Mouse (Mus musculus) left cerebral cortex, postnatal 25 days (tissue): ENCODE data around the gene Ly6g5c. TPM values are rescaled to one million over a fixed set of nuclear protein-coding genes. Genes with fewer than 3 reads are reported as not detected.

Experiments used
- DNase-seq, 2 experiments: peaks; one replicate each; pipeline ENCODE4 v3.0.0; 2022; ENCODE audit warnings: low spot score in 2 of 2, mixed read lengths in 1 of 2
- intact Hi-C: fragments of 180-260 bp; cut with DNase I; formaldehyde crosslinking; loops from one replicate; pipeline ENCODE4 v1.15.1; 2025
- total RNA-seq, 2 experiments: library from RNA; stranded (reverse); gene quantifications; 2 replicates each; pipeline ENCODE4 v1.2.3; 2021

Gene Ly6g5c
- total RNA-seq, 2 experiments from 2014 or later: not detected

DNA sequence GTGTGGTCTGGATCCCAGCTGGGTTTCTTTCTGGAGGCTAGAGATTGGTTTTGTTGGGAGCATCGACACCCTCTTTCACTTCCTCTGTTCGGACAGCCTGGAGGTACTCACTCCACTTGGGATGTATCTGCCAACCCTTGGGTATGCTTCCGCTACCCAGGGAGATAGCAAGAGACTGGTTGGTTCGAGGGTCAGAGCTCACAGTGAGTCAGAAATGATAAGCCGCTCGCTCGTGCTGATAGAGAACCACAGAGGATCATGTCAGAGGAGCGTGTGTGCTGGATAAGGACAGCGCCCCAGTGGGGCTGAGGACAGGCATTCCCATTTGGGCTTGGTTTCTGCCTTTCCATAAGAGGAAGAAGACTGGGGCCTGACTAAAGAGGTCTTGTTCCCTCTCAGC is 28.3 kb upstream of the Ly6g5c start:
- no peak for DNase-seq
- intact Hi-C loops: no loop called here

GRCm38 (mm10) chr17:35080248-35080647 is 27.8 kb upstream of the Ly6g5c start:
- intact Hi-C loops: no loop called here
- no peak for DNase-seq

- DNase-seq: no peak
- intact Hi-C loops: no loop called here
These were observed 27.4 kb upstream of the Ly6g5c start for GRCm38 (mm10) chr17:35080710-35081109.

- no peak for DNase-seq
- intact Hi-C loops: no loop called here
These were observed 25.1 kb upstream of the Ly6g5c start for GRCm38 (mm10) chr17:35082841-35083576.

DNA sequence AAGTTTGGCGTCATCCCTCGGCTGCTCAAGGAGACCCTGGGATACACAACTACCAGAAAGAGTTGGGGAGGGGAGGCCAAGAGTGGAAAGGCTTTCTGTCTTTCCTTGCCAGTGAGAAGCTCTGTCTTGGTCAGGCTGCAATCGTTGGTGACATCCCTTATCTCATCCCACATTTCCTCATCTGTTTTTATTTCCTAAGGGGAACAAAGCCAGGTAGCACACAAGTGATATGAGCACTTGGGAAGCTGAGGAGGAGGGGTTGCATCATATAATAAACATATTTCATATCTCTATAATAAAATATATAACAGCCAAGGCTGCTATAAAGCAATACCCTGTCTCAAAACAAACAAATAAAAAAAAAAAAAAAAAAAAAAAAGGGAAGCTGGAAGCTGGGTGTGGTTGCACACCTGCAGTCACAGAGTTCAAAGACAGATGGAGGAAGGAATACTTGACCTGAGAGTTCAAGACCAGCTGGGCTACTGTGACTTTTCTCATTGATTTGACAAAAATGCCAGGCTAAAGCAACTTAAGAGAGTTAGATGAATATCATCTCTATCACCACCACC is 24.1 kb upstream of the Ly6g5c start:
- intact Hi-C loops: no loop called here
- DNase-seq: no peak

GRCm38 (mm10) chr17:35085208-35085865 is 22.7 kb upstream of the Ly6g5c start, which contains the start of gene Ly6g6f:
Gene Ly6g6f, minus strand, starts transcription at chr17:35085610.
- intact Hi-C loops: no loop called here
- no peak for DNase-seq

- no peak for DNase-seq
- intact Hi-C loops: no loop called here
These were observed 19.9 kb upstream of the Ly6g5c start for GRCm38 (mm10) chr17:35088151-35088550.

GRCm38 (mm10) chr17:35088825-35089644 is 19.0 kb upstream of the Ly6g5c start, which contains the start of gene Abhd16a:
Gene Abhd16a, plus strand, starts transcription at chr17:35089263.
- peak; percentile 97 to 98 for DNase-seq
- intact Hi-C loops: no loop called here

- intact Hi-C loops: no loop called here
- no peak for DNase-seq
These were observed 17.7 kb upstream of the Ly6g5c start for GRCm38 (mm10) chr17:35090166-35090932.

- intact Hi-C loops: no loop called here
- no peak for DNase-seq
These were observed 15.5 kb upstream of the Ly6g5c start for GRCm38 (mm10) chr17:35092403-35093198.

DNA sequence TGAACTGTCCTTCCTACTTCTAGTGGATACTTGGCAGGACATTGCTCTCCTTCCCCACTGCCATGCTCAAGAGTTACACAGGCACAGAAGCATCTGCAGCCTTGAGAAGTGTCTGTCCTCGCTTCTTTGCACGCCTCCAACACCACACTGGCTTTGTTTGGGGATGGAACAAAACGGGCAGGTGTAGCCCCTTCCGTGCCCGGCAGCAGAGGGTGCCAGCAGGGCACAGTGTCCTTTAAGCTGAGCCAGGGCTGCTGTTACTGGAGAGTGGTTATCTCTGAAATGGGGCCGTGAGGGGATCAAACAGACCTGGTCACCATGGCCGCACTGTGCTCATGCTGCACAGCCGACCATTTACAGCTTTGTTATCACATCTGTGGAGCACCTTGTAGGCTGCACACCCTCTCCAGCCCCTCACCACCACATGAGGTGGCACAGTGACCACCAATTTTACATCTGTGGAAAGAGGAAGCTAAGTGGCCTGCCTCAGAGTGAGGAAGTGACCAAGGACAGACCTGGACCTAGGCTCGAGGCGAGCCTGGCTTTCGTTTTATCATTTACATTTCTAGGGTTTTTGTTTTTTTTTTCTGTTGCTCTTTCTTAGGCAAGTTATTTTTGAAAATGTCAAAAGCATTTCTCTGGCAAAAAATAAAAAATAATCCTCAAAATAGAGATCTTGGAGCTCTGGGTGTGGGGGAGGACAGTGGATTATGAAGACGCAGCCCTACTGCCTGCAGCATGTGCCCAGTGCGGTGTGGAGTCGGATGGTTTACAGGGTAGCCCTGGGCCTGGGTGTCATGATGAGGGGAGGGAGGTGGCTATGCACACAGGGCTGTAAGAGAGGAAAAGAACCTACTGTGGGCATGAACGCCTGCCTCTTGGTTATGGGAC is 13.4 kb upstream of the Ly6g5c start:
- intact Hi-C loops: no loop called here
- peak in 1 of 2 experiments; percentile 63 for DNase-seq

DNA sequence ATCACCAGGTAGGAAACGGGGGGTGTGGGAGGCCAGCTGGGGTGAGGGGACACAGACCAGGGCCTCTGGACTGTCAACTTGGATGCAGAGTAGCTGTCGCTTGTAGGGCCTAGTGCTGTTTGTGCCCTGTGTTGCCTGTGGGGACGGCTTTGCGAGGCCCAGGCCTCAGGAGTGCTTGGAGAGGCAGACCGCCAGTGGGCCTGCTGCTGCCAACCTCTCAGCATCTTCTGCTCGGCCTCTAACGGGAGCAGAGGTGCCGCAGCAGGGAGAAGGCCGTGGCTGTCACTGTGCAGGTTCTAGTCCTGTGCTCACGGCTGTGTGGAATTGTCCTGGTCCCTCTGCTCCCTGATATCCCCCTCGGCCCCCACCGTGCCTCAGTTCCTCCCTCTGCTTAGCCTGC is 11.5 kb upstream of the Ly6g5c start:
- DNase-seq: no peak

DNA sequence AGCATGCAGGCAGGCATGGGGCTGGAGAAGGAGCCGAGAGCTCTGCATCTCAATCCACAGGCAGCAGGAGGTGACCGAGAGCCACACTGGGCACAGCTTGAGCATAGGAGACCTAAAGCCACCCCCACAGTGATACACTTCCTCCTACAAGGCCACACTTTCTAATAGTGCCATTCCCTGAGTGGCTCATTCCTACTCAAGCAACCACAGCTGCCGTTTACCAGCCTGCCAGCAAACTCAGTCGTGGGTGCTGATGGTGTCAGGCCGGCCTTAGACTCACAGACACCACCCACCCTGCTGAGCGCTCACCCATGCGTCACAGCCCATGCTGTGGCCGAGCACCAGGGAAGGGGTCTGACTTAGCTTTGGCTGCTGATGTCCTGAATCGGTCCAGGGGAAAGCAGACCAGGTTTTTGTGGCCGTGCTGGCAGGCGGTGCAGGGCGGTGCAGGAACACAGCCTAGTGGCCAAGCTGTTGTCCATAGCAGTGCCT is 10.9 kb upstream of the Ly6g5c start:
- DNase-seq: peak; percentile 41 to 82
- intact Hi-C loops: no loop called here

More for the DNA sequence above, 11.5 kb upstream of the Ly6g5c start:
- intact Hi-C loops: no loop called here

- no peak for DNase-seq
- intact Hi-C loops: no loop called here
These were observed 7.8 kb upstream of the Ly6g5c start for GRCm38 (mm10) chr17:35100196-35100765.

GRCm38 (mm10) chr17:35101161-35101560 is 6.9 kb upstream of the Ly6g5c start:
- intact Hi-C loops: no loop called here
- DNase-seq: no peak

- intact Hi-C loops: no loop called here
These were observed 5.8 kb upstream of the Ly6g5c start for GRCm38 (mm10) chr17:35102299-35102698.

GRCm38 (mm10) chr17:35103221-35103690 is 4.8 kb upstream of the Ly6g5c start:
- intact Hi-C loops: no loop called here
- DNase-seq: no peak

More at GRCm38 (mm10) chr17:35102299-35102698, 5.8 kb upstream of the Ly6g5c start:
- no peak for DNase-seq
